Mouse (Mus musculus) erythroblast, embryonic 14.5 days (primary cell): Measurements from ENCODE around the gene Ankrd13c. TPM values are rescaled to one million over a fixed set of nuclear protein-coding genes. Genes with fewer than 3 reads are reported as not detected.

Experiments used
- H3K27me3 ChIP-seq: 2 replicates; pipeline ENCODE4 v1.6.1; 2012; ENCODE audit warnings: inconsistent platforms; ENCODE audit not compliant: control insufficient read depth
- H3K36me3 ChIP-seq: 2 replicates; pipeline ENCODE4 v1.6.1; 2012; ENCODE audit warnings: mild to moderate bottlenecking, inconsistent platforms; ENCODE audit not compliant: control insufficient read depth
- H3K4me1 ChIP-seq: 2 replicates; pipeline ENCODE4 v1.6.1; 2012; ENCODE audit warnings: inconsistent platforms; ENCODE audit not compliant: control insufficient read depth
- H3K4me3 ChIP-seq: replicated peaks from 2 replicates; pipeline ENCODE3; 2012; ENCODE audit warnings: moderate library complexity, mild to moderate bottlenecking, inconsistent platforms
- H3K9me3 ChIP-seq: 2 replicates; pipeline ENCODE4 v1.6.1; 2012; ENCODE audit warnings: low read length, inconsistent platforms, mixed read lengths; ENCODE audit not compliant: control insufficient read depth
- GATA1 ChIP-seq: IDR thresholded peaks from 2 replicates; pipeline ENCODE4 v1.6.1; 2012; ENCODE audit warnings: low read length, inconsistent platforms, mixed read lengths
- TAL1 ChIP-seq: IDR thresholded peaks from 3 replicates; pipeline ENCODE4 v1.6.1; 2012; ENCODE audit warnings: low read length, inconsistent platforms, mixed read lengths
- polyA plus RNA-seq: library from polyadenylated mRNA; stranded (reverse); fragments of >175 nt; gene quantifications from 2 replicates; pipeline ENCODE4 v1.2.3, GENCODE M21; 2012

Ankrd13c gene
- polyA plus RNA-seq, 1 experiment, result 3.2 TPM

GRCm38 (mm10) chr3:157934301-157934823 lies 12.7 kb upstream of the Ankrd13c start:
- H3K27me3 ChIP-seq, result no peaks in the 10 kb centered on the region
- no peaks in the 10 kb centered on the region for H3K9me3 ChIP-seq
- H3K4me3 ChIP-seq, result no peak overlapping the region
- TF ChIP-seq GATA1, result no peak
- no peak for TF ChIP-seq TAL1
- no peaks in the 10 kb centered on the region for H3K4me1 ChIP-seq
- no peaks in the 10 kb centered on the region for H3K36me3 ChIP-seq

GRCm38 (mm10) chr3:157938585-157938984 lies 8.5 kb upstream of the Ankrd13c start:
- H3K36me3 ChIP-seq, result no peaks in the 10 kb centered on the region
- TF ChIP-seq GATA1, result no peak
- no peak for TF ChIP-seq TAL1
- no peaks in the 10 kb centered on the region for H3K9me3 ChIP-seq
- no peaks in the 10 kb centered on the region for H3K4me1 ChIP-seq
- H3K4me3 ChIP-seq, result no peak overlapping the region
- H3K27me3 ChIP-seq, result peaks cover 17% of the 10 kb centered on the region

DNA sequence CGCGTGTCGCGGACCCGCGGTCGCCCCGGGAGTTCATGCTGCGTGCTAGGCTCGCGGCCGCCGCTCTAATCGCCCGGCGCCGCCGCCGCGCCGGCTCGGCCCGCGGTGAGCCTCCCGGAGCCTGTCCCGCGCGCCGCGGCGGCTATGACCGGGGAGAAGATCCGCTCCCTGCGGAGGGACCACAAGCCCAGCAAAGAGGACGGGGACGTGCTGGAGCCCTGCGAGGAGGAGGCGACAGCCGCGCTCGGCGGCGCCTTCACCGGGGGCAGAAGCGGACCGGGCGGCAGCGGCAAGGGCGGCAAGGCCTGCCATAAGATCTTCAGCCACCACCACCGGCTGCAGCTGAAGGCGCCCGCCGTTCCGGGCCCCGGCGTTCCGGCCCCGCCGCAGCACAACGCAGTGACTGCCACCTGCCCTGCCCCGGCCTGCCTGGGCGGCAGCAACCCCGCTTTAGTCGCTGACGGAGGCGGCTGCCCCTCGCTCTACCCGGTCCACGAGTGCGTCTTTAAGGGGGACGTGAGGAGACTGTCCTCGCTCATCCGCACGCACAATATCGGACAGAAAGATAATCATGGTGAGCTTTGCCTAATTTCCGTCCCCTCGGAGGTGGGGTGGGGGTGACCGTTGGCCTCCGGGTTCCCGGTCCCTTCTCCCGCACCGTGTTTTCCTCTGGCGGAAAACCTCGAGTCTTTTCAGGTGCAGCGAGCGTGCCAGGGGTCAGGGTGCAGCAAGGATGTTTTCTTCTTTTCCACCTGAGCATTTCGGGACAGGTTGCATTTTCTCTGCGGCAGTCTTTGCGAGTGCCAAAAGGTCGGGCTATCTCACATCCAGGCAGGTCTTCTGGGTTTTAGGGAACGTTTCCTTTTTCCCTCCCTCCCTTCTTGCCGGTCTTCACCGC lies 593 bp downstream of the Ankrd13c start:
- Histone ChIP-seq H3K27me3 (peaks cover 10% of the 10 kb centered on the region), H3K36me3 (peaks cover 17% of the 10 kb centered on the region), H3K4me1 (peaks cover 33% of the 10 kb centered on the region), H3K9me3 (no peaks in the 10 kb centered on the region), H3K4me3 (peak overlapping the region; percentile 95)
- TF ChIP-seq TAL1 (no peak), GATA1 (no peak)

GRCm38 (mm10) chr3:157952716-157953115 lies 5.7 kb downstream of the Ankrd13c start:
- Histone ChIP-seq H3K27me3 (no peaks in the 10 kb centered on the region), H3K4me1 (peaks cover 26% of the 10 kb centered on the region), H3K4me3 (no peak overlapping the region), H3K9me3 (no peaks in the 10 kb centered on the region), H3K36me3 (peaks cover 19% of the 10 kb centered on the region)
- no peak for TF ChIP-seq TAL1
- no peak for TF ChIP-seq GATA1

DNA sequence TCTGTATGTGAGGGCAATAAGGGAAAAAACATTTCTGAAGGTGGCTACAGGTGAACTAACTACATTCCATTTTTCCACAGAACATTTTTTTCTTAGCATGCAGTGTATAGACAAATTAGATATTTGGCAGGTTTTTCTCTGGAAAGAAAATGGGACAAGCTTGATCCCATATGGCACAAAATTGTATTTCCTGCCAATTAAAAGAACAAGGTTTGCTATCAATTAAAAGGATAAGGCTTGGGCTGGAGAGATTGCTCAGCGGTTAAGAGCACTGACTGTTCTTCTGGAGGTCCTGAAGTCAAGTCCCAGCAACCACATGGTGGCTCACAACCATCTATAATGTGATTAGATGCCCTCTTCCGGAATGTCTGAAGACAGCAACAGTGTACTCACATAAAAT lies 8.4 kb downstream of the Ankrd13c start:
- H3K9me3 ChIP-seq, result no peaks in the 10 kb centered on the region

GRCm38 (mm10) chr3:157956201-157956600 lies 9.2 kb downstream of the Ankrd13c start:
- no peaks in the 10 kb centered on the region for H3K27me3 ChIP-seq
- H3K4me1 ChIP-seq, result peaks cover 15% of the 10 kb centered on the region
- TF ChIP-seq TAL1, result no peak
- TF ChIP-seq GATA1, result no peak
- H3K4me3 ChIP-seq, result no peak overlapping the region
- peaks cover 29% of the 10 kb centered on the region for H3K36me3 ChIP-seq
- no peaks in the 10 kb centered on the region for H3K9me3 ChIP-seq

More for the DNA sequence above, 8.4 kb downstream of the Ankrd13c start:
- Histone ChIP-seq H3K27me3 (no peaks in the 10 kb centered on the region), H3K4me3 (no peak overlapping the region), H3K4me1 (peaks cover 18% of the 10 kb centered on the region), H3K36me3 (peaks cover 28% of the 10 kb centered on the region)
- no peak for TF ChIP-seq TAL1
- TF ChIP-seq GATA1, result no peak

- Histone ChIP-seq H3K9me3 (no peaks in the 10 kb centered on the region), H3K27me3 (no peaks in the 10 kb centered on the region), H3K4me1 (peaks cover 12% of the 10 kb centered on the region), H3K36me3 (peaks cover 31% of the 10 kb centered on the region), H3K4me3 (no peak overlapping the region)
- TF ChIP-seq TAL1 (no peak), GATA1 (no peak)
Observed at GRCm38 (mm10) chr3:157957320-157957719, 10.3 kb downstream of the Ankrd13c start.

DNA sequence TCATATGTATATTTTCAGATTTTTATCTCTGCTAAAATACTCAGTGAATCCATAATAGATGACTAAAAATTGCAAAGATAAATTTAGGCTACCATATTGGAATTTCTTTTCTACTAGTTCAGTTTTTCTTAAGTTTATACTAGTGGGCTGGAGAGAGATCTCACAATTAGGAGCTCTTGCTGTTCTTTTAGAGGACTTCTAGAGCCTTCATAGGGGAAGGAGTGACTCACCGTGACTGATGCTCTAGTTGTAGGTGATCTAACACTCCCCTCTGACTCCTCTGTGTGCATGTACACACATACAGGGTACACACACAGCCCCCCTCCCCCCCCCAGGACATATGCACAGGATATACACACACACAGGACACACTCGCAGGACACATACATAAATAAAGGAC lies 24.1 kb downstream of the Ankrd13c start:
- TF ChIP-seq TAL1 (no peak), GATA1 (no peak)
- Histone ChIP-seq H3K4me3 (no peak overlapping the region), H3K36me3 (peaks cover 26% of the 10 kb centered on the region), H3K4me1 (no peaks in the 10 kb centered on the region), H3K9me3 (no peaks in the 10 kb centered on the region), H3K27me3 (no peaks in the 10 kb centered on the region)

DNA sequence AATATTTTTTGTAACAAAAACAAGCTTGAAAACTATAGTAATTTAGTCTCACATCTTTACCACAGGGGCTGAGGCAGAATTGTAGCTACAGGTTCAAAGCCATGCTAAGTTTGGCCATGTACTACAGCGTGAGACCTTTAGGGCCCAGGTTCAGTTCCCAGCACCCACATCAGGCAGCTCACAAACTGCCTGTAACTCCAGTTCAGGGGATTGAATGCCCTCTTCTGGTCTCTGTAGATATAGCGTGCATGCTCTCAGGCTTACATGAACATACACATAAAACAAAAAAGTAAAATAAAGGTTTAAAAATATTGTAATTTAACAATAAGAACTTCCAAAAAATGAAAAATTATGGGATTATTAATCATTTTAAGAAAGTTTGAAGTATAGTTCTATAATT lies 26.2 kb downstream of the Ankrd13c start:
- H3K36me3 ChIP-seq, result peaks cover 33% of the 10 kb centered on the region
- no peaks in the 10 kb centered on the region for H3K27me3 ChIP-seq
- no peaks in the 10 kb centered on the region for H3K4me1 ChIP-seq
- TF ChIP-seq TAL1 (no peak), GATA1 (no peak)
- H3K4me3 ChIP-seq, result no peak overlapping the region
- no peaks in the 10 kb centered on the region for H3K9me3 ChIP-seq
